In the genomic region with DNA sequence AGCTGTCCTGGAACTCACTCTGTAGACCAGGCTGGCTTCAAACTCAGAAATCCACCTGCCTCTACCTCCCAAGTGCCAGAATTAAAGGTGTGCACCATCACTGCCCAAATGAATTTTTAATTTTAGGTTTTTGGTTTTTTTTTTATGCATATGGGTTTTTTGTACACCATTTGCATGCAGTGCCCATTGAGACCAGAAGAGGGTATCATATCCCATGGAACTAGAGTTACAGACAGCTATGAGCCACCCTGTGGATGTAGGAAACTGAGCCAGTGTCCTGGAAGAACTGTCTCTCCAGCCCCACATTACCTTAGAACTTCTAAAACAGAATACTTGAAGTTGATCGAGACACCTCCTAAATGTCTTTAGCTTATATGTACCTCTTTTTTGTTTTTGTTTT, we compare ENCODE assay signal across 11 mouse cellular contexts. TPM values are rescaled to one million over a fixed set of nuclear protein-coding genes. Genes with fewer than 3 reads are reported as not detected.
A peak's percentile ranks its signal among the peaks of the same experiment; 100 is the strongest.
DNase-seq lines count a peak whose midpoint lies in the region; ATAC-seq and TF ChIP-seq lines count a peak whose summit lies in the region.
"Had no signal": no experiment of that assay in that cellular context is flagged by ENCODE, and none has a peak within 500 bp of the region (broad histone marks: within the 10 kb centered on the region; RNA-seq: fewer than 3 reads in every experiment).

No protein-coding gene starts in this region.

- H3K4me3 ChIP-seq in heart, embryonic 12.5 days = no peak overlapping the region
- no peak overlapping the region for H3K4me3 ChIP-seq in midbrain, postnatal 0 days (ENCODE audit: low read depth, low read length)
- H3K4me3 ChIP-seq in midbrain, embryonic 16.5 days (ENCODE audit: low read depth, low read length) = no peak overlapping the region
- H3K4me3 ChIP-seq: hindbrain, embryonic 13.5 days; liver, embryonic 13.5 days; neural tube, embryonic 15.5 days had no signal

- H3K9me3 ChIP-seq in heart, embryonic 12.5 days (replicated peaks) = no peaks in the 10 kb centered on the region; the same call in 1 of the 2 replicates
- no peaks in the 10 kb centered on the region for H3K9me3 ChIP-seq in midbrain, postnatal 0 days (ENCODE audit: low read length)
- H3K9me3 ChIP-seq in midbrain, embryonic 16.5 days (replicated peaks; ENCODE audit: control insufficient read depth, low read length, poor library complexity, severe bottlenecking) = no peaks in the 10 kb centered on the region
- H3K9me3 ChIP-seq: hindbrain, embryonic 13.5 days; liver, embryonic 13.5 days; neural tube, embryonic 15.5 days had no signal

- H3K27ac ChIP-seq in heart, embryonic 12.5 days (ENCODE audit: poor library complexity, severe bottlenecking) = no peak overlapping the region
- no peak overlapping the region for H3K27ac ChIP-seq in midbrain, postnatal 0 days (ENCODE audit: low read depth, low read length)
- no peak overlapping the region for H3K27ac ChIP-seq in midbrain, embryonic 16.5 days (ENCODE audit: low read length)
- H3K27ac ChIP-seq: hindbrain, embryonic 13.5 days; liver, embryonic 13.5 days; neural tube, embryonic 15.5 days had no signal

- no peak overlapping the region for H3K4me2 ChIP-seq in heart, embryonic 12.5 days
- no peak overlapping the region for H3K4me2 ChIP-seq in midbrain, postnatal 0 days (ENCODE audit: low read depth, low read length, poor library complexity, severe bottlenecking)
- H3K4me2 ChIP-seq in midbrain, embryonic 16.5 days (ENCODE audit: low read length) = no peak overlapping the region
- H3K4me2 ChIP-seq: hindbrain, embryonic 13.5 days; liver, embryonic 13.5 days; neural tube, embryonic 15.5 days had no signal

- H3K4me1 ChIP-seq in heart, embryonic 12.5 days (replicated peaks) = peaks cover 2% of the 10 kb centered on the region
- no peaks in the 10 kb centered on the region for H3K4me1 ChIP-seq in midbrain, postnatal 0 days (ENCODE audit: insufficient read depth, low read length)
- no peaks in the 10 kb centered on the region for H3K4me1 ChIP-seq in midbrain, embryonic 16.5 days (ENCODE audit: control insufficient read depth, insufficient read depth, low read length)
- H3K4me1 ChIP-seq: hindbrain, embryonic 13.5 days; liver, embryonic 13.5 days; neural tube, embryonic 15.5 days had no signal

- H3K36me3 ChIP-seq in heart, embryonic 12.5 days = peaks cover 93% of the 10 kb centered on the region
- H3K36me3 ChIP-seq in midbrain, postnatal 0 days (ENCODE audit: insufficient read depth, low read length) = peaks cover 33% of the 10 kb centered on the region
- peaks cover 34% of the 10 kb centered on the region for H3K36me3 ChIP-seq in midbrain, embryonic 16.5 days (ENCODE audit: control insufficient read depth, insufficient read depth, low read length)

- H3K9ac ChIP-seq in heart, embryonic 12.5 days = no peak overlapping the region
- no peak overlapping the region for H3K9ac ChIP-seq in midbrain, postnatal 0 days (replicated peaks; ENCODE audit: low read length, poor library complexity, severe bottlenecking)
- no peak overlapping the region for H3K9ac ChIP-seq in midbrain, embryonic 16.5 days (ENCODE audit: low read depth, low read length)
- H3K9ac ChIP-seq: hindbrain, embryonic 13.5 days; liver, embryonic 13.5 days; neural tube, embryonic 15.5 days had no signal

- peak; percentile 65 for TF ChIP-seq CTCF in midbrain, postnatal 0 days (IDR thresholded peaks at IDR 0.05)

- no peak for ATAC-seq in heart, embryonic 12.5 days (ENCODE audit: insufficient number of reproducible peaks, low FRiP score)
- no peak for ATAC-seq in midbrain, postnatal 0 days (ENCODE audit: low FRiP score)
- no peak for ATAC-seq in midbrain, embryonic 16.5 days
- no peak for ATAC-seq in monocyte, adult 5-6 weeks (replicated peaks; ENCODE audit: insufficient number of reproducible peaks, low FRiP score, low TSS enrichment, poor library complexity, severe bottlenecking)

- DNase-seq in heart, adult 8-10 months (ENCODE audit: low spot score) = peak; percentile 18
- DNase-seq in midbrain, postnatal 0 days (ENCODE audit: low spot score) = peak; percentile 52
- DNase-seq in c-Kit-positive CD71-positive TER-119-negative erythroid progenitor cells, embryonic 14.5 days (ENCODE audit: low read depth) = peak; percentile 29
- peak; percentile 17 for DNase-seq in thymus, postnatal 25 days
- no peak for DNase-seq in layer of hippocampus, postnatal 36 days
- DNase-seq: liver, embryonic 13.5 days had no signal

- 85% methylated on average over 1 of the region's 1 CpGs for WGBS in heart, embryonic 12.5 days
- 96% methylated on average over 1 of the region's 1 CpGs for WGBS in midbrain, postnatal 0 days
- 97% methylated on average over 1 of the region's 1 CpGs for WGBS in midbrain, embryonic 16.5 days

- no peaks in the 10 kb centered on the region for H3K27me3 ChIP-seq in heart, embryonic 12.5 days (replicated peaks)
- H3K27me3 ChIP-seq in midbrain, postnatal 0 days (ENCODE audit: insufficient read depth, low read length) = no peaks in the 10 kb centered on the region
- no peaks in the 10 kb centered on the region for H3K27me3 ChIP-seq in midbrain, embryonic 16.5 days (ENCODE audit: control insufficient read depth, insufficient read depth, low read depth, low read length)
- H3K27me3 ChIP-seq: hindbrain, embryonic 13.5 days; liver, embryonic 13.5 days; neural tube, embryonic 15.5 days had no signal

RNA-seq across cellular contexts. Expression of gene Pygb, which starts 16.5 kb away (rescaled TPM):
- 100 to 1,000 TPM; 547 to 617 (median 604) TPM for total RNA-seq in heart, adult 8-10 months (2022)
- 212 and 213 TPM in 2 replicates for polyA plus RNA-seq in heart, embryonic 12.5 days (2016; fragmentation: Nextera tagmentation; extraction: Ambion mirVana)
- total RNA-seq in midbrain, postnatal 0 days (2014; rRNA removed) = 228 and 281 TPM in 2 replicates
- 124 and 136 TPM in 2 replicates for polyA plus RNA-seq in midbrain, postnatal 0 days (2015; fragmentation: Nextera tagmentation; extraction: Ambion mirVana)
- 108 and 133 TPM in 2 replicates for polyA plus RNA-seq in midbrain, embryonic 16.5 days (2015; fragmentation: Nextera tagmentation; extraction: Ambion mirVana)
- 100 to 1,000 TPM; 196 to 204 TPM for total RNA-seq in layer of hippocampus, postnatal 36 days (2021)
- 25.0 to 54.2 TPM (median 37.5 TPM) in 3 replicates for total RNA-seq in monocyte, adult 5-6 weeks (2017)

RNA-seq across cellular contexts. Expression of gene Entpd6, which starts 54.2 kb away (rescaled TPM):
- total RNA-seq in heart, adult 8-10 months (2022) = 10 to 100 TPM; 15.1 to 19.9 (median 17.4) TPM
- polyA plus RNA-seq in heart, embryonic 12.5 days (2016; fragmentation: Nextera tagmentation; extraction: Ambion mirVana) = 21.1 and 21.2 TPM in 2 replicates
- 101 and 103 TPM in 2 replicates for total RNA-seq in midbrain, postnatal 0 days (2014; rRNA removed)
- 85.0 and 91.0 TPM in 2 replicates for polyA plus RNA-seq in midbrain, postnatal 0 days (2015; fragmentation: Nextera tagmentation; extraction: Ambion mirVana)
- polyA plus RNA-seq in midbrain, embryonic 16.5 days (2015; fragmentation: Nextera tagmentation; extraction: Ambion mirVana) = 75.3 and 85.7 TPM in 2 replicates
- 10 to 100 TPM; 66.2 to 67.6 TPM for total RNA-seq in layer of hippocampus, postnatal 36 days (2021)
- total RNA-seq in monocyte, adult 5-6 weeks (2017) = 9.7 to 23.4 TPM (median 20.9 TPM) in 3 replicates

Comparison
In these comparisons a context has a peak if more than half of its experiments do, and no peak if none do; other contexts are left out.
1. DNase-seq: peak in heart, adult 8-10 months (single experiment), midbrain, postnatal 0 days (single experiment), c-Kit-positive CD71-positive TER-119-negative erythroid progenitor cells, embryonic 14.5 days (single experiment) and thymus, postnatal 25 days (single experiment); none in layer of hippocampus, postnatal 36 days (0 of 2).